Mouse (Mus musculus): ENCODE measurements around the gene Cstad.

GRCm38 (mm10) chr2:30603731-30604130 is 8.9 kb downstream of the Cstad start:
- TF ChIP-seq CTCF (IDR thresholded peaks at IDR 0.05; ENCODE audit: control insufficient read depth, insufficient read depth, insufficient replicate concordance, low read depth, low read length), result no peak
- TF ChIP-seq POLR2A (IDR thresholded peaks at IDR 0.05; ENCODE audit: control insufficient read depth, low read depth, low read length), result no peak
